Mouse (Mus musculus) spleen, embryonic (tissue): ENCODE measurements around the gene Tgoln1.

Source experiments
- CTCF ChIA-PET: fragments of 350-600 bp; sonication (Branson Sonifier 250); formaldehyde crosslinking; loops from one replicate; lab custom pipeline; 2022; lab: Charles Lee

The Tgoln1 gene

GRCm38 (mm10) chr6:72597083-72597874, 19.5 kb downstream of the Tgoln1 start:
- CTCF ChIA-PET, result interaction anchor here (0.6 to 0.7 kb wide), 2 partner anchors 225 to 690 kb away, joined by 3 to 4 read pairs; no protein-coding TSS in a partner anchor

DNA sequence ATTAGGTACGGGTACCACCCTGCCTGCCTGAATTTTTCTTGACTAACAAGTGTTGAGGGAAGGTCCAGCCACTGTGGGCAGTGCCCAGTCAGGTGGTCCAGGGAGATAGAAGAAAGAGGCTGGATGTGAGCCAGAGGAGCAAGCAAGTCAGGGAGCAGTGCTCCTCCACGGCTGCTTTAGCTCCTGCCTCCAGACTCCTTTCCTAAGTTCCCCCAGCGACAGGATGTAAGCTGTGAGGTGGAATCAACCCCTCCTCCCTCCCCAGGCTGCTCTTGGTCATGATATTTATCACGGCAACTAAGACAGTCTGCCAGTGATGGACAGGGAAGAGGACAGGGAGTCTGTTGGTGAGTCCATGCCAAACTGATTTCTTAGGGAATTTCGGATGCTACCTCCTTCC, 22.9 kb downstream of the Tgoln1 start:
- CTCF ChIA-PET, result no interaction called here

GRCm38 (mm10) chr6:72593011-72593803, 23.6 kb downstream of the Tgoln1 start:
- CTCF ChIA-PET, result no interaction called here

DNA sequence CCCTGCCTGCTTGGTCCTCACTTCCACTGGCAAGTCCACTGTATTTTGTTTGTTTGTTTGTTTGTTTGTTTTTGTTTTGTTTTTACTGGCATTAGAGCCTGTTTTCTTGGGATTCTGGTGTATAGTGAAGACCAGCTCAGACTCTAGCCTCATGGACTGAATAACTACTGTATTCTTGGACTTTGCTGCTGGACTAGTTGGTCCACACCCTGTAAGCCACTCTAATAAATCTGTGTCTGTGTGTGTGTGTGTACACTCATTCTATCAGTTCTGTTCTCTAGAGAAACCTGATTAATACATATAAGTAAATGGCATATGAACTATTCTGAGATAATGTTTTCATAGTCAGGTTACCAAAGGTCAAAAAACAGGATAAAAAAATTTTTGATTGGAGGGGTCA, 26.7 kb downstream of the Tgoln1 start:
- CTCF ChIA-PET, result no interaction called here

GRCm38 (mm10) chr6:72588307-72588706, 28.5 kb downstream of the Tgoln1 start:
- CTCF ChIA-PET, result no interaction called here

DNA sequence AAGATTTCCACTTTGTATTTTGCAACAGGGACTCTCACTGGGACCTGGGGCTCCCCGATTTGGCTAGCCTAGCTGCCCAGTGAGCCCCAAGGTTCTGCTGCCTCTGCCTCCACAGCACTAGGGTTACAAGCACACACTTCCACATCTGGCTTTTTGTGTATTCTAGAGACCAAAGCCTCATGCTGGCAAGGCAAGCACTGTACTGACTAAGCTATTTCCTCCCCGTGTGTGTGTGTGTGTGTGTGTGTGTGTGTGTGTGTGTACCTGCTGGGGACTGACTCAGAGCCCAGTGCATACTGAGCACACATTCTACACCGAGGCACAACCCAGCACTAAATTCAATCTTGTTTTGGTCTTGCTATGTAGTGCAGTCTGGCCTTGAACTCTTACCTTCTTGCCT, 30.1 kb downstream of the Tgoln1 start:
- CTCF ChIA-PET, result no interaction called here

DNA sequence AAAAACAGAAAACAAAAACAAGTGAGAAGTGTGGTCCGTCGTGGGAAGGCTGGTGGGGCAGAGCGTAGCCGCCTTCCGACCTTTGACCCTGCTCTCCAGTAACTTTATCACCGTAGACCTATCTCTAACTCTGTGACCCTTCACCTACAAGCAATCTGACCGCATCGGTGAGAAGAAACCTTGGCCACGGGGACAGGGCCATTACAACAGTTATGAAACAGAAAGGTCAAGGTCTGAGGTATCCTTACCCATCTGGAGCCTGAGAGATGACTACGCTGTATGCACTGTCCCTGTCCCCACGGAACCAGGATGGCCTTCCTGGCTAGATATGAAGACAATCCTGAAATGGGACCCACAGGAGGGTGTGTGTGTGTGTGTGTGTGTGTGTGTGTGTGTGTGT, 32.6 kb downstream of the Tgoln1 start:
- CTCF ChIA-PET, result interaction anchor here (0.6 kb wide), 1 partner anchor 142 kb away, joined by 6 read pairs; no protein-coding TSS in a partner anchor

DNA sequence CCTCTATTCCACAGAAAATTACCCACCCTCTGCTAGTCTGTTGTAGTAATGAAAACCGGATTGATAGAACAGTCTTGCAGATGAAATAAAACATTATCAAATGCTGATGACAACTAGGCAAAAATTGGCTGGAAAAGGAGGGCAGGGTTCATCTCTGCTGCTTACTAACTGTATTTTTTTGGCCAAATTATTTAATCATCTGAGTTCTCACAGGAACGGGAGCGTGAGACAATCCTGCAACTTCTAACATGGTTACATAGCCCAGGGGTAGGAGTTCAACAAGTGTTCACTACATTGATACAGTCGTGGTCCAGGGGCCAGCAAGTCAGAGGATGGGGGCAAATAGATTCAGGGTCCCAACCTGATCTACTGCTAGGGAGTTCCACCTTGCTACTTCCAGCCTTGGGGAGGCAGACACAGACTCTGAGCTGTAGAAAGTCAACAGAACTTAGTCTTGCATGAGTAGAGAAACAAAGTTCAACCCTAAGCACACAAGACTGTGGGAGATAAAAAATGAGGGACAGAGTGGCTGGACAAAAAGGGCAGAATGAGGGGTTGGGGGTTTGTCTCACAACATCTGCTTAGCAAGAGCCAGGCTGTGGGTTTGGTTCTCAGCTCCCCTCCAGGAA, 33.5 kb downstream of the Tgoln1 start:
- CTCF ChIA-PET, result interaction anchor here (0.7 kb wide), 1 partner anchor 873 kb away, joined by 3 read pairs; no protein-coding TSS in a partner anchor

GRCm38 (mm10) chr6:72581625-72582382, 35.0 kb downstream of the Tgoln1 start:
- CTCF ChIA-PET, result no interaction called here

- CTCF ChIA-PET, result interaction anchor here (0.5 kb wide), 2 partner anchors 24 to 41 kb away, joined by 3 to 5 read pairs; no protein-coding TSS in a partner anchor
Measured at GRCm38 (mm10) chr6:72576041-72576440, 40.8 kb downstream of the Tgoln1 start.

GRCm38 (mm10) chr6:72571826-72572225, 45.0 kb downstream of the Tgoln1 start:
- CTCF ChIA-PET, result no interaction called here

GRCm38 (mm10) chr6:72570644-72571397, 46.0 kb downstream of the Tgoln1 start:
- CTCF ChIA-PET, result no interaction called here

DNA sequence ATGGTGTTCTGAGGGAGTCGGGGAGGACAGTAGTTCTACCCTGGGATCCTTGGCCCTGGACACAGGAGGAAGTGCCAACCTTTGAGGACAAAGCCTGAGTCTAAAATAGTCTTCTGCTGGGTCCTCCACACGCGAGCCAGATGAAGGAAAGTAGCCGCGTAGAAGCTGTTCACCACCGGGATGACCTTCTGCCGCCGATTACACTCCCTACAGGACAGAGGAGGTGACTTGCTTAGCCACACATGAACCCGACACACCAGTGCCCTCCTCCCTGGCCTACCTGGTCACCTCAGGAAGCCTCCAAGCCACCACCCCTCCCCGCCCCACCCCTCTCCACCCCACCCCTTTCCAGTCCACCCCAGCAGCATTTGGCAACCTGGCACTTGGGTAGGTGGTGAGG, 48.1 kb downstream of the Tgoln1 start:
- CTCF ChIA-PET, result no interaction called here

DNA sequence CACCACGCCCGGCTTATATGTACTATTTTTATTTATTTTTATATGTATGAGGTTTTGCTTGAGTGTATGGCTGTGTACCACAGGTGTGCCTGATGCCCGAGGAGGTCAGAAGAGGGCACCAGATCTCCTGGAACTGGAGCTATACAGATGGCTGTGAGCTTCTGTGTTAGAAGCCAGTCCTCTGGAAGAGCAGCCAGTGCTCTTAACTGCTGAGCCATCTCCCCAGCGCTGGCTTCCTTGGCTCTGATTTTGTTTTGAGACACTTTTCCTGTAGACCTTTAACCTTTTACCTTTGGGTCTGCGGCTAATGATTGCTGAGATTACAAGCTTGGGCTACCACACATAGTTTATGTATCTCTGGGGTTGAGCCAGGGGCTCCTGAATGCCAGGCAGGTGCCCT, 49.3 kb downstream of the Tgoln1 start:
- CTCF ChIA-PET, result interaction anchor here (0.9 to 1.3 kb wide), 2 partner anchors 33 to 140 kb away, joined by 5 to 8 read pairs; no protein-coding TSS in a partner anchor

- CTCF ChIA-PET, result interaction anchor here (0.6 to 2.3 kb wide), 3 partner anchors 10 to 113 kb away, joined by 3 to 16 read pairs (median 4); no protein-coding TSS in a partner anchor
Measured at GRCm38 (mm10) chr6:72566044-72566443, 50.8 kb downstream of the Tgoln1 start.

DNA sequence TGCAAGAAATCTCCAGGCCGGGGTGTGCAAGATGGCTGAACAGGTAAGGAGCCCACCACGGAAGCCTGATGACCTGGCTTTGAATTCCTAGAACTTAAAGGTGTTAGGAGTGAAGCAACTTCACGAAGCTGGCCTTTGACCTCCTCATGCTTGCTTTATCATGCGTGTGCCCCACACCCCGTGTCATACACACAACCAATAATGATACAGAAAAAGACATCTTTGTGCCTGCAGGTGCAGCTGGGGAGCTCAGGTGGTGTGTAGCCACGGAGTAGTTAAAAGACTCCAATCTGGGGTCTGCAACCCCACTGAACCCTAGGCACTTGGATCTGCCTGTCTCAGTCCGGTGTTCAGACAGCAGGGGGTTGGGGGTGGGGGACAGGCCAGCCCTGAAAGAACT, 51.3 kb downstream of the Tgoln1 start:
- CTCF ChIA-PET, result interaction anchor here (0.6 to 2.3 kb wide), 4 partner anchors 10 to 112 kb away, joined by 3 to 16 read pairs (median 4); no protein-coding TSS in a partner anchor

GRCm38 (mm10) chr6:72562894-72563293, 53.9 kb downstream of the Tgoln1 start:
- CTCF ChIA-PET, result no interaction called here

- CTCF ChIA-PET, result no interaction called here
Measured at GRCm38 (mm10) chr6:72562486-72562885, 54.3 kb downstream of the Tgoln1 start.

- CTCF ChIA-PET, result no interaction called here
Measured at GRCm38 (mm10) chr6:72560801-72561200, 56.0 kb downstream of the Tgoln1 start.
